Mouse (Mus musculus): ENCODE measurements at regions not wholly inside any gene's neighbourhood (a gene's known extent, or its start where the extent isn't known, plus 50 kb on each side); places are given as distances from the start of the nearest gene placed in this dataset.
A peak's percentile ranks its signal among the peaks of the same experiment; 100 is the strongest.

DNA sequence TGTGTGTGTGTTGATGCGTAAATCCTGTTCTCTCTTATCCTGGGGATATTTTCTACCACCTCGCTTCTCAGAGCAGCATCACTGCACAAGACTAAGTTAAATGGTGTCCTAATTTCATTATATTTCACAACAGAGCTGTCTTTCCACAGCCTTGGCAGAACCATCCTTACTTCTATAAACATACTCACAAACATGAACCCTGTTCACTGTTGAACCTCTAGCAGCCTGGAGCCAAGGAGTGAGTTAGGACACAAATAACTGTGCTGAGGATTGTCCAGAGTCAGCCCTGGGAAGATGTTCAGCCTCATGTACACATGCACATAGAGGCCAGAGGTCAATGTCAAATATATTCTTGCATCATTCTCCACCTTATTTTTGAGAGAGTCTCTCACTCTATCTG lies 580.3 kb upstream of the Tbl1xr1 start:
- DNase-seq (ENCODE audit: extremely low spot score in 1 of 2, low spot score in 1 of 2): no peak

DNA sequence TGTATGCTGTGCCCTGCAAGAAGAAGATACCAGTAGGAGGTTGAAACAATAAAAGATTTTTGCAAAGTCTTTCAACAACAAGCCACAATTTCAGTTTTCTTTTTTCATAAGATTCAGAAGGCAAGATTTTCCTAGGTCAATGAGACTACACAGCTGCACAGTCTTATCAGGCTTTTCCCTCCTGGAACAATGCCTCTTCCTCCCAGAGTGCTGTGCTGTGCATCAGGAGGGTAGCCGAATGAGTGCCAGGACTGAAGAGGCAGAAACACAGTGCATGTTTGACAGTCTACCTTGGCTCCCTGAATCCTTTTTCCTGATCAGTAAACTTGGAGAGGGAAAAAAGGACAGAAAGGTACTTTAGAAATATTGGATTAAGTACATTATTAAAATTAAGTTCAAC lies 579.4 kb upstream of the Tbl1xr1 start:
- DNase-seq (ENCODE audit: extremely low spot score in 1 of 2, low spot score in 1 of 2): no peak

DNA sequence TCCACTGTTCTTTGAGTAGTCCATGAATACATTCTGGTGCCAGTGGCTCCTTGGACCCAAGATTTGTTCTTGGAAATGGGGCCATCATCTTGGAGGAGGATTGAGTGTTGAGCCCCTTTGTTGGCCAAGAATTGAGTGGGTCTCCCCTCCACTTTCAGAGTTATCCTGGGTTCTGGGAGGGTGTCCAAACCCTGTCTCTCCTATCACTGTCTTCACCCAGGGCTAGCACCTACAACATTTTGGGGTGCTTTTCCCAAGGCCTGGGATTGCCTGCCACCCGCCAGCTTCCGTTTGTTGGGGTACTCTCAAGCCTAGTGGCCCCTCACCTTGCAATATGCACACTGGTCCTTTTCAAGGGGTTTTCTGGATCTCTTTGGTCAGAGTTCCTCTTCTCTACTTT lies 568.8 kb upstream of the Tbl1xr1 start:
- no peak for DNase-seq (ENCODE audit: extremely low spot score in 1 of 2, low spot score in 1 of 2)

DNA sequence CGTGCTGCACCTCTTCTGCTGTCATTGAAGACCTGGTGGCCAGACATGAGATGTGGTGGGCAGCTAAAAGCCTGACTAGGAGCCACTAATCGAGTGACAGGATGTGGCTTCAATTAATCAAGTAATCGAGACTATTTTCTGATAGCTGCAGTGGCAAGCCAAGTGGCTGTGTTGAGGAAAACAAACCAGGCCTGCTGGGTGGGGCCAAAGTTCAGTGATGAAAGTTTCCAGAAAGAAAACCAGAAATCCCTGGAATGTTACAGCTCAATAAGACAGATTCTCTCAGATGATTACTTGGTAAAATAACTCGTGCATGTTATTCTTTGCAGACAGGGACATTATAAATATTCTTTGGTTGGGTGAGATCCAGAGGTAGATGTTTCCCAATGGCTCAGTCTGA lies 564.4 kb upstream of the Tbl1xr1 start:
- DNase-seq (ENCODE audit: extremely low spot score in 1 of 2, low spot score in 1 of 2): no peak

DNA sequence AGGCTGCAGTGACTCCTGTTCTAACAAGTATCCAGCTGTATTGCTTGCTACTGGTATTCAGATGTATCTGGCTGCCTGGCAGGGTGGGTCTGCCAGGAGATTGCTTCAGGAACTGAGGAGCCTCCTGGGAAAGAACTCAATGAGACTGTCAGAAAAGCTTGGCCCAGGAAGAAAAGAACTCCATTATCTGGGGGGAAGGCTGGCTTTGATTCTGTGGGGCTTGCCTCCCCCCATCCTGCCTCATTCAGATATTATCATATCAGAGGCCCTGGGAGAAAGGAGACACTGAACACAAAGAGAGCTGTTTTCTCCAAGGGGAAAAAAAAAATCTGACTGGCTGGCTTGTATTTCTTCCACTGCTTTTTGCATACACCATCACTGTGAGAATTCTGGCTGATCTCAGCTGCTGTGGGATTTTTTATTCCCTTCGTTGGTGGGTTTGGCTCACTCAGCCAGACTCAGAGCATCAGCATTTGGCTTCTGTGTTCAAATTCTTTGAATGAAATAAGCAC lies 552.0 kb upstream of the Tbl1xr1 start:
- no peak for DNase-seq (ENCODE audit: extremely low spot score in 1 of 2, low spot score in 1 of 2)

DNA sequence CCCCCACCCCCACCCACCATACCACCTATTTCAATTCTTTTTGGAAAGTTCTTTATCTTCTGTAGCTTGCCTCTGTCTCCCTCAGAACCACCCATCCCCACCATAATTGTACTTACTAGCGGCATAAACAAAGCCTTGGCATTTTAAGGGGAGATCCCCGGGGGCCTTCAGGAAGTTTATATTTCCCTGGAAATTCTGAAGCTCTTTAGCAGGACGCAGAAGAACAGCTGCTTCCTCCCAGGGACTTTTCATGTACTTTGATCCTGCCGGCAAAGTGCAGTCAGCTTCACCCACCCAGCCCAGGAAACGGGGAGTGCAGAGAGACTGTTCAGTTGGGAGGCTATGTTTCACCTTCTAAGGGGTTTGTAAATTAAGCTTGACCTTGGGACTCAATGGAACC lies 545.6 kb upstream of the Tbl1xr1 start:
- no peak for DNase-seq (ENCODE audit: extremely low spot score in 1 of 2, low spot score in 1 of 2)

DNA sequence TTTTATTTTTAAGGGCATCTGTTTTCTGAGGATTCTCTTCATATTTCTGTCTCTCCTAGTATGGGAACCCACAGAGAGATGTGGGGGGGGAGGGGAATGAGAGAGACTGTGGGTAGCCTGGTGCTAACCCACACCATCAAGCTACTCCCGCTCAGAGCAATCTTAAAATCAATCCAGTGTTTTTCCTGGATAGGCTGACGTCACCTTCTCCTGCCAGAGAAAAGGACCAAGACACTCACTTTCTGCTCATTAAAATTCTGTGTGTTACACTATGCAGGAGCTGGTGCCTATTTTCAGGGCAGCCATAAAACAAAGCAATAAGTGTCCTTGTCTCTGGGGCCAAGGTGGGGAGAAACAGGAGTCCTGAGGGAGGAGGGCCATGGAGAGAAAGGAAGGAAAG lies 537.3 kb upstream of the Tbl1xr1 start:
- DNase-seq (ENCODE audit: extremely low spot score in 1 of 2, low spot score in 1 of 2): no peak

DNA sequence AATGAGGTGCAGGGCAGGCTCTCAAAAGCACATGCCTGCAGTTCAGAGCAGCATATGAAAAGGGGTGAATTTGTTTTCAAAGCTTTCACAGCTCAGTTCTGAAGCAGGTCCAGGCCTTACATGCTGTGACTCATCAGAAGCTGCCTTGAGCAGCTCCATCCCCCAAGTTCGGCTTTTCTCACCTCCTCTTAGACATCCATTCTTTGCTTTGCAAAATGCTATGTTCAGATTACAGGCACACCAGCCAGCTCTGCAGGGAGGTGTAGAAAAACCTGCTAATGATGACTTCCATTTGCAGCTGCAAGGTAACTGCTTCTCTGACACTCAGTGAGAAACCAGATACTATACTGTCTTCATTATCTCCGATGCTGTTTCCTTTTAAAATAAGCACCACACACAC lies 532.0 kb upstream of the Tbl1xr1 start:
- no peak for DNase-seq (ENCODE audit: extremely low spot score in 1 of 2, low spot score in 1 of 2)

DNA sequence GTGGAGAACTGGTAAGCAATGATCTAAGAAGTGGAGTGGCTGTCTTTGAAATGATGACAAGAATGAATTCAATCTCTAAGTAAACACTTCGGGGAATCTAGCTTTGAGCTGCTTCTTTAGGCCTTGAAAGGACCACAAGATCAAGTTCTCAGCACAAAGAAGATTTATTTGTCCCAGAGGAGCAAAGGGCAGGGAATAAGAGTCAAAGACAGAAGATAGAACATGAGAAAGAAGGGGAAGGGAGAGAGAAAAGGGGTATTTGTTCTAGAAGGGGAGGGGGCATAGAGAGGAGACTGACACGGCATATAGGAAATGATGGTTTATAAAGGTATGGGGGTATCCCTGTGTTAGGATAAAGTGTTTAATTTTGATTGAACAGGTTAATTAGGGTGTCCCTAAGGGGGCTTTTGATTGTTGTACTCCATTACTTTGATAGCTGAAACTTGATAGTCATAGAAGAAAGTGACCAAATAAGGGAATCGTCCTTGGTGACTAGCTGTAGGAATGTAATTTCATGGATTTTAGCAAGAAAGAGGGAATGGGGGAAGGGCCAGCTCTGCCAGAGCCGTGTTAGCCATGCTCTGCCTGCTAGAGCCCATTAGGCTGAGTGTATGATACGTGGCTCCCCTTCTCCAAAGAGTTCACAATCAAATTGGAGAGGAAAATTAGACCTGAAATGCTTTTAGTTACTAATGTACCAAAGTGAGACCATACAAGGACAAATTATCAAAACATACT lies 531.1 kb upstream of the Tbl1xr1 start:
- no peak for DNase-seq (ENCODE audit: extremely low spot score in 1 of 2, low spot score in 1 of 2)

DNA sequence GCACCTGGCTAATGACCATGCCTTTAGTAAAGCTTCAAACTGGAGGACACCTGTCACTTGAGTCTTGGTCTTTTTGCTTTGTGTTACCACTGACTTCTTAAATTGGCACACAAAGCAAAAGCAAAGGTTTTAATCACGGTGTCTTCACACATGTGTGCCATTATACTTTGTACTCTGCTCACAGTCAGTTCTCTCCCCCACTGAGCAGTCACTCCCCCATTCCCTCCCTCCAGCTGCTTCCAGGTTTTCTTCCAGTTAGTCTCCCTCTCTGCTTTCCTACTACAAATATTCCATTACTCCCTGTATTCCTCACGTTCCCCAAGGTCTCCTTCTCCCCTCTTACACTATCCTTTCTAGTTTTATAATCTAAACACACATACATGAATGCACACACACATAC lies 530.0 kb upstream of the Tbl1xr1 start:
- no peak for DNase-seq (ENCODE audit: extremely low spot score in 1 of 2, low spot score in 1 of 2)

DNA sequence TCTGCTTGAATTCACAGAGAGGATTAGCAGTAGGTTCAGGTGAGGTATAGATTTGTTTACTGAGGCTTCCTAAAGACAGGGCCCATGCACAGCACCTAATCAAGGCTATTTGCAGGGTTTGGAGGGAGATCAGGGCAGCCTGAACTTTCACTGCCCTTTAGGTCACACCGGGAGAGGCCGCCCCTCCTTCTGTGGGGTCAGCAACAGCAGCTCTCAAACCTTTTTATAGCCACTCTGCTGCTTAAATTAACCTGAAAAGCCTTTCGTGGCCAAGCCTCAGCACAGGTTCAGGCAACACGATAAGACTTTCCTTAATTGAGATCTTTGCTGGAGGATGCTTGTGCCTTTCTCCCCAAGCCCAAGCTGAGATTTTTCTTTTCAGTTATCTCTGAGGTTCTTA lies 526.8 kb upstream of the Tbl1xr1 start:
- DNase-seq (ENCODE audit: extremely low spot score in 1 of 2, low spot score in 1 of 2): no peak

DNA sequence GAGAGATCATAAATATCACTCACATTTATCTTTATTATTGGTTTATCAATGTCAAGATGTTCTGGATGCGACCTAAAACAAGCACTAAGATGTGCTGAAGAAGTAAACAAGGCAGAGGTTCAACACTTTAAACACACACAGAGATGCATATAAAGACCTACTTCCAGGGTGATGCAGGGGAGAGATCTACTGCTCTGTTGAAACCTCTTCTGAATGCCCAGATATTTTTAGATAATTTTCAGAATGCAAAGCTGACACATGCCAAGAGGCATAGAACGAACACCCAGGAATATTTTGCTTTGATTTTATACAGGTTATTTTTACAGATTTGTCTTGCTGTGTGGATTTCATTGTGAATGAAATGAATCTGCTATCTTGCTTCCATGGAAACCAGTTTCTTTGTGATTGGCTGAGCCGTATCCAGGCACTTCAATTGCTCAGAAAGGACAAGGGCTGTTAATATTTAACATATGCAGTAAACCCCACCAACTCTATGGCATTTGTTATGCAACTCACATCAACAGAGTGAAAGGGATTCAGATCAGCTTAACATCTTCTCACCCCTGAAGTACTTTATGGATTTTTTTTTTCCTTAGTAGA lies 523.2 kb upstream of the Tbl1xr1 start:
- no peak for DNase-seq (ENCODE audit: extremely low spot score in 1 of 2, low spot score in 1 of 2)

DNA sequence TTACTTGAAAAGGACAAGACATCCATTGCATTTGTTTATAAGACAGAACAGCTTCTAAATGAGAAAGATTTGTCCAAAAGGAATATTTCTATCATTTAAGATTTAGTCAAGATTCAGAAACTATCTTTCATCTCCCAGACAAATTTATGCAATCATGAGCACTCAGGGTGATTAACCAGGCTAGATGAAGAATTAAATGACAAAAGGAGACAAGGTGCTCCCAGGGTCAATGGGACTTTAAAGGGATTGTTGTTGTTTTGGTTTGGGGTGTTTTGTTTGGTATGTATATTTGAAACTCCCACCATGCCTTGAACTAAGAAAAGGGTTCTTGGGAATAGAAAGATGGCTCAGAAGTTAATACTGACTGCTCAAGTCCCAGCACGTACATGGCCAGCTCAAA lies 522.6 kb upstream of the Tbl1xr1 start:
- no peak for DNase-seq (ENCODE audit: extremely low spot score in 1 of 2, low spot score in 1 of 2)

DNA sequence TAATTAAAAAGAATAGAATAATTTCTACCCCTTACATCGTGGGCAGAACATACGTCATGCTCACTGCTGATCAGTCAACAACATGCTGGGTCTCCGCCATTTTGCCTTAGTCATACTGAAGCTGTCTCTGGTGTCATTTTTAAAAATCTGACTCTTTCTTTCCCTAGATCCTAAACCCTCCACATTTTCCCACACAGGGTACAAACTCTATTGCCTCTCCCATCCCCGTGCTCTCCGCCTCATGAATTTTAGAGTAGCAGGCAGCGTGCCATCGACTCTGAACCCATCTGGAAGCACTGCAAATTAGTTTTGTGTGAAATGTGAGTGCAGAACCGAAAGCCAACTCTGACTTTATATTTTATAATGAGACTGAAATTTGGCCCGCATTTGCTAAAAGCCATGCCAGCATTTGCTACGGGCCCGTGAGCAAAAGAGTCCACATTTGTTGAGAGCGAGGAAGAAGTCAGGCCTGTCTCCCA lies 518.5 kb upstream of the Tbl1xr1 start:
- peak; percentile 53 to 67 for DNase-seq (ENCODE audit: extremely low spot score in 1 of 2, low spot score in 1 of 2)

DNA sequence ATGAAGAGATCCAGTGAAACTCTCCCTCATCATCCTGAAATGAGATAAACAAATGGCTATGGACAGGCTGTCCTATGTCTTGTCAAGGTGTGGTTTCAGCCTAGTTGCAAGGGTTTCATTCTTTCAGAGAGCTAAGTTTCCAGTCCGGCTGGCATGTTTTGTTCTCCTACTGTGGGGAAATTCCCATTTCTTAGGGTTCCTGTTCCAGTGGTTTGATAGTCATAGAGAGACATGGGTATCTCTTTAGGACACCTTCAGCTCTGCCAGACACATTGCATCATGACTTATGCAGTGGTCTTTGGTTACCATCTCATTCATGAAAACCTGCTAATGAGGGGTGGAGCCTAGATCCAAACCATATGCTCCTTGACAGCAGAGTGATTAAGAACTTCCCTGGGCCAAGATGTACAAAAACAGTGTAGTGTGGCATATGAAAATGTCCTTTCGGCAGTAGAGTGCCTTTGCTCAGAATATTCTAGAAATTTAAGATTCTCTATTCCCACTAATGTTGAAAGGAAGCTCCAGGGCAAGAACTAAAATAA lies 513.6 kb upstream of the Tbl1xr1 start:
- no peak for DNase-seq (ENCODE audit: extremely low spot score in 1 of 2, low spot score in 1 of 2)

DNA sequence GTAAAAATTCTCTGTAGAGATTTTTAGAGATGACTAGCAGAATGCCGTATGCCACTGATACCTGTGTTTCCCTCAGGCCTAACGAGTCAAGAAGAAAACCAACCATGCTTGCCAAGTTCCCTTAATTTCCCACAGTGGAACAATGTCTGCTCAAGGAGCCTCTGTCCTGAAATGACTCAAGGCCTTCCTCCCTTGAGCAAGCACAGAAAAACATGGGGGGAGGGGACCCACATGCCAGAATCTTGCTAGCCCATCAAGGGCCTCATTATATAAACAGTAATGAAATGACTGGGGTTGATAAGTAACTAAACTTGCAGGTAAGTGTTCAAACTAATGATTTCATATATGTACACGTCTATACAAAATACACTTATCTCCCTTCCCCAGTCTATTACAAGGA lies 513.0 kb upstream of the Tbl1xr1 start:
- DNase-seq (ENCODE audit: extremely low spot score in 1 of 2, low spot score in 1 of 2): no peak

DNA sequence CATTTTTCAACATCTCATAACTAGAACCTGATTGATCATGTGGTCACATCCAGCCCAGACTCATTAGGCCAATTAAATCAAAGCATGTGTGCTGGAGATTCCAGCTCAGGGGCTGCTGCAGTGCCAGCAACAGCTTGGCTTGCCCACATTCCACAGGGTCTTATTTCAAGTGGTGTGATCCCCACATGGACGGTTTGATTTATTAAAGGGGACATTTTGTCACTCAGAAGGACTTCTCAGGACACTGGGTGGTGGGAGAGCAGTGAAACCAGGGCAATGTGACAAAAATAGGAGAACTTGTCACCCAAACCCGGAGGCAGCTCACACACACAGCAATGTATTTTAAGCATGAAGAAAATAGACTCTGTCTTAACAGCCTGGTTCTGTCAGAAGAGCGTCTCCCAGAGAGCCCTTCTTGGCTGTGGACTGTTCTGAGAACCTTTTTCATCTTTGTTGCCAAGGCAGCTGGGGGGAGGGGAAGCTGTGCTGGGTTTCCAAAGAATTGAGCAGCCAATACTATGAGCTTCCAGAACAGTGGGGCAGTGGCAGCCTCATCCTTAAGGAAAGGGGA lies 512.2 kb upstream of the Tbl1xr1 start:
- DNase-seq (ENCODE audit: extremely low spot score in 1 of 2, low spot score in 1 of 2): peak; percentile 53 to 57

DNA sequence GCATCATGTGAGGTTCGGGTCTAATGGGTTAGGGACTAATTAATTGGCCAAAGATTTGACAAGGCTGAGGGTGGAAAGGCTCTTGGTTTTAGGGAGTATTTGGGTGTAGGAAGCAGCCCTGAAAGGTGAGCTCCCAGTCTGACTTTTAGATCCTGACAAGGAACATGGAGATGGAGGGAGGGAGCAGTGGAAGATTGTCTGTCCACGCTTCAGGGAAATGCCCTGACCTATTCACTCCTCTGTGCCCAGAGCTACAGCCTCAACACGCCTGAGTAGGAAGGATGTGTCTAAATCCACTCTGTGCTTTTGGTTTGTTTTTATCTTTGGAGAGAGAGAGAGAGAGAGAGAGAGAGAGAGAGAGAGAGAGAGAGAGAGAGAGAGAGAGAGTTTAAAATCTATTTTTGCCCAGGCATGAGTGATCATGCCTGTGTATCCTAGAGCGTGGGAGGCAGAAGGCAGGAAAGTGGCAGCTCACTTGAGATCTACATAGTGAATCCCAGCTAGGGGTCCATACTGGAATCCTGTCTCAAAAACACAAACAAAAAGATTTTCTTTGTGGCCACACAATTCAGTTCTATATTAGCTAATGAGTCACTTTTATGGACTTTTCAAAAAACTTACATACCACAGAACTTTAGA lies 511.5 kb upstream of the Tbl1xr1 start:
- no peak for DNase-seq (ENCODE audit: extremely low spot score in 1 of 2, low spot score in 1 of 2)

DNA sequence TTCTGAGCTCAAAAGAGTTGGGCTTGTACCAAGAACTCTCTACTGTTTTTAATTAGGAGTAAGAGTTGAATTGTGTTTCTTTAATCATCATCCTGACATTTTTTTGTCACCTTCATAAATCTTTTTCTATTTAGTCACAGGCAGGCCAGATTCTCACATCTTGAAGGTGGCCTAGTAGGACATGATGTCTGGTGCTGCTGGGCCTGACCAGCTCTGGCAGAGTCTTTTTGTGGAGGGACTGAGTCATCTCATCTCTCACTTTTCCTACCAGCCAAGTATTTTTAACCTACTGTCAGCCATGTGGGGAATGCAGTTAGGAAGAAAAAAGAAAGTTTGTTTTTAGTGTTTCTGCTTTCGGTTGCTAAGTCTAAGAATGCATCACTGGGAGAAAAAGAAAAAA lies 506.7 kb upstream of the Tbl1xr1 start:
- DNase-seq (ENCODE audit: extremely low spot score in 1 of 2, low spot score in 1 of 2): no peak

DNA sequence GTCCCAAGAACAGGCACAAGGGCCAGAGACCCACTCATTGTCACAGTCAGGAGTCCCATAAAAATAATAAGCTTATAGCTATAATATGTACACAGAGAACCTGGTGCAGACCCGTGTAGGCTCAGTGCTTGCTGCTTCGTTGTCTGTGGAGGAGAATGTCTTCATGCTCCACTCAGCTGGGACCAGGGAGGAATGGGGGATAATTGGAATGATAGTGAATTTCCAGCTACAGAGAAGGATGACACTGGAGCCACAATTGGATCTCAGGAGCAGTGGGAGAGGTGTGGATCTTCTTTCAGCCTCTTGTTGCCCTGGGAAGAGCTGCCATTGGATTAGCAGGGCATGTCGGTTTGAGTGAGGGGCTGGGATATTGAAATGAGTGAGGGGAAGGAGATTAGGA lies 497.8 kb upstream of the Tbl1xr1 start:
- DNase-seq (ENCODE audit: extremely low spot score in 1 of 2, low spot score in 1 of 2): no peak

DNA sequence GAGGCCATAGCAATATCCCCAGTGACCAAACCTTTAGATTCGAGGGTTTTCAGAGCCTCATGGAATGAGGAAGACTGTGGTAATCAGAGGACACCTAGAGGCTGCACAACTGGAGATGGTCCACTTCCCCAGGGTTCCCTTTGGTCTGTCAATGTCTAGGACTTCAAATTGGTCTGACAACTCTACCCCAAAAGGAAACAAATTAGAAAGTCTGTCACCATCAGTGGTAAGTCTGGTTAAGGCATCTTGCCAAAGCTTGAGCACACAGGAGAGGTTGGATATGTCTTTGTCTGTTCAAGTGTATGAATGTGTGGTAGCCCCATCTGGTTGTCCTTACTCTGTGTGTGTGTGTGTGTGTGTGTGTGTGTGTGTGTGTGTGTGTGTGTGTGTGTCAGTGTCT lies 494.3 kb upstream of the Tbl1xr1 start:
- no peak for DNase-seq (ENCODE audit: extremely low spot score in 1 of 2, low spot score in 1 of 2)
